Mouse (Mus musculus) embryonic facial prominence, embryonic 13.5 days (tissue): ENCODE measurements around the gene Samt3. TPM values are rescaled to one million over a fixed set of nuclear protein-coding genes. Genes with fewer than 3 reads are reported as not detected.

Source experiments
- ATAC-seq: fragments of 200-750 bp; cut with Nextera tagmentation; 2 replicates; pipeline ENCODE4 v1.8.0; 2017; ENCODE audit warnings: low read depth; ENCODE audit not compliant: insufficient number of reproducible peaks, insufficient read depth, low FRiP score, low TSS enrichment
- H3K27ac ChIP-seq: fragments of 300-500 bp; sonication (generic); 2 replicates; pipeline ENCODE4 v1.5.1; 2015; ENCODE audit warnings: moderate library complexity, mild to moderate bottlenecking, inconsistent platforms
- H3K27me3 ChIP-seq: fragments of 300-500 bp; sonication (generic); 2 replicates; pipeline ENCODE4 v1.6.1; 2015; ENCODE audit warnings: mild to moderate bottlenecking, inconsistent platforms
- H3K36me3 ChIP-seq: fragments of 300-500 bp; sonication (generic); 2 replicates; pipeline ENCODE4 v1.6.1; 2015; ENCODE audit warnings: mild to moderate bottlenecking, inconsistent platforms
- H3K4me1 ChIP-seq: fragments of 300-500 bp; sonication (generic); 2 replicates; pipeline ENCODE4 v1.6.1; 2015; ENCODE audit warnings: inconsistent platforms
- H3K4me2 ChIP-seq: fragments of 300-500 bp; sonication (generic); 2 replicates; pipeline ENCODE4 v1.6.1; 2015; ENCODE audit warnings: moderate library complexity, mild to moderate bottlenecking, inconsistent platforms
- H3K4me3 ChIP-seq: fragments of 300-500 bp; sonication (generic); 2 replicates; pipeline ENCODE4 v1.5.1; 2015; ENCODE audit warnings: mild to moderate bottlenecking, inconsistent platforms
- H3K9ac ChIP-seq: fragments of 300-500 bp; sonication (generic); 2 replicates; pipeline ENCODE4 v1.6.1; 2015; ENCODE audit warnings: mild to moderate bottlenecking, inconsistent platforms
- H3K9me3 ChIP-seq: fragments of 300-500 bp; sonication (generic); 2 replicates; pipeline ENCODE4 v1.6.1; 2016; ENCODE audit warnings: inconsistent platforms
- WGBS: fragments of 180-500 bp; shearing (Covaris S2); methylation state at CpG from one replicate; pipeline ENCODE4 v1.1.7; 2015; ENCODE audit warnings: mixed read lengths; 5-methylcytosine and 5-hydroxymethylcytosine counted together
- polyA plus RNA-seq: library from polyadenylated mRNA; unstranded; fragments of >200 nt; fragmentation: Nextera tagmentation; extraction: Ambion mirVana; gene quantifications from 2 replicates; pipeline ENCODE4 v1.2.1, GENCODE M21; 2015

Gene Samt3
- not detected in 2 replicates for polyA plus RNA-seq

GRCm38 (mm10) chrX:86043899-86044298, at the start of gene Samt3:
Gene Samt3 (plus strand): TSS chrX:86044199.
- H3K4me3 ChIP-seq = no peak within 1 kb of the TSS
- no peaks in the 10 kb centered on the region for H3K9me3 ChIP-seq
- no peaks in the 10 kb centered on the region for H3K4me1 ChIP-seq
- H3K27me3 ChIP-seq = no peaks in the 10 kb centered on the region
- no peak within 1 kb of the TSS for H3K4me2 ChIP-seq
- no peak within 1 kb of the TSS for H3K27ac ChIP-seq
- no peak for ATAC-seq
- H3K9ac ChIP-seq = no peak within 1 kb of the TSS
- H3K36me3 ChIP-seq = no peaks in the 10 kb centered on the region

GRCm38 (mm10) chrX:86016591-86016990, 27.4 kb upstream of the Samt3 start:
- Histone ChIP-seq H3K4me3 (no peak overlapping the region), H3K4me1 (no peaks in the 10 kb centered on the region), H3K27me3 (no peaks in the 10 kb centered on the region), H3K36me3 (no peaks in the 10 kb centered on the region), H3K9ac (no peak overlapping the region), H3K4me2 (no peak overlapping the region), H3K27ac (no peak overlapping the region), H3K9me3 (no peaks in the 10 kb centered on the region)
- 23% methylated on average over 1 of the region's 1 CpGs for WGBS
- no peak for ATAC-seq

- no peak overlapping the region for H3K9ac ChIP-seq
- no peaks in the 10 kb centered on the region for H3K9me3 ChIP-seq
Observed at GRCm38 (mm10) chrX:86088672-86089071, 44.7 kb downstream of the Samt3 start.

More at GRCm38 (mm10) chrX:86088672-86089071, 44.7 kb downstream of the Samt3 start:
- no peak for ATAC-seq
- WGBS = 75% methylated on average over 1 of the region's 1 CpGs
- no peak overlapping the region for H3K4me2 ChIP-seq
- no peaks in the 10 kb centered on the region for H3K4me1 ChIP-seq
- no peaks in the 10 kb centered on the region for H3K27me3 ChIP-seq
- no peaks in the 10 kb centered on the region for H3K36me3 ChIP-seq
- no peak overlapping the region for H3K27ac ChIP-seq
- H3K4me3 ChIP-seq = no peak overlapping the region

Other genes with a start within 250 kb of the Samt3 start
- gene 5430427O19Rik, start 173.8 kb upstream of the Samt3 start, polyA plus RNA-seq = 0.06 and 0.07 TPM in 2 replicates
- gene Nr0b1, start 147.6 kb downstream of the Samt3 start, polyA plus RNA-seq = not detected in 2 replicates